Mouse (Mus musculus) spleen, adult 2 months (tissue): ENCODE data around the gene Olfr1359. TPM values are rescaled to one million over a fixed set of nuclear protein-coding genes. Genes with fewer than 3 reads are reported as not detected.

Source experiments
- DNase-seq, 2 experiments: peaks; one replicate each; pipeline versions ENCODE4 v3.0.0 to v3.0.0-alpha.2; 2012 to 2021; ENCODE audit warnings: low spot score in 2 of 2, low read depth in 1 of 2
- H3K27ac ChIP-seq: fragments of 200-500 bp; 2 replicates; pipeline ENCODE4 v1.5.1; 2012; ENCODE audit warnings: low read length, inconsistent platforms; ENCODE audit not compliant: insufficient read depth
- H3K27me3 ChIP-seq: fragments of 200-500 bp; 2 replicates; pipeline ENCODE4 v1.6.1; 2012; ENCODE audit warnings: mild to moderate bottlenecking, moderate library complexity, low read length, inconsistent platforms; ENCODE audit not compliant: control insufficient read depth, insufficient read depth
- H3K36me3 ChIP-seq: fragments of 200-500 bp; 2 replicates; pipeline ENCODE4 v1.6.1; 2012; ENCODE audit warnings: mild to moderate bottlenecking, low read length, inconsistent platforms; ENCODE audit not compliant: control insufficient read depth, insufficient read depth
- H3K4me1 ChIP-seq: fragments of 200-500 bp; 2 replicates; pipeline ENCODE4 v1.6.1; 2011; ENCODE audit warnings: inconsistent platforms; ENCODE audit not compliant: control insufficient read depth, insufficient read depth, insufficient read length
- H3K4me3 ChIP-seq: fragments of 200-500 bp; 2 replicates; pipeline ENCODE4 v1.5.1; 2011; ENCODE audit warnings: mild to moderate bottlenecking, inconsistent platforms; ENCODE audit not compliant: insufficient read depth, insufficient read length; ENCODE audit errors: extremely low read depth
- CTCF ChIP-seq: fragments of 200-500 bp; IDR thresholded peaks from 2 replicates; pipeline ENCODE4 v1.5.1; 2011; ENCODE audit warnings: mild to moderate bottlenecking, inconsistent platforms; ENCODE audit not compliant: insufficient read depth, insufficient read length, insufficient replicate concordance; ENCODE audit errors: extremely low read depth
- POLR2A ChIP-seq: fragments of 200-500 bp; IDR thresholded peaks from 2 replicates; pipeline ENCODE4 v1.6.1; 2011; ENCODE audit warnings: low read depth, low read length, inconsistent platforms
- WGBS: fragments of 180-500 bp; shearing (Covaris S2); methylation state at CpG from one replicate; pipeline ENCODE4 v1.1.7; 2018; 5-methylcytosine and 5-hydroxymethylcytosine counted together
- polyA plus RNA-seq: library from polyadenylated mRNA; depleted of rRNA; stranded (reverse); fragments of >200 nt; gene quantifications from 2 replicates; pipeline ENCODE4 v1.2.3, GENCODE M21; 2012; rRNA removed

Gene Olfr1359
- polyA plus RNA-seq = not detected in 2 replicates

- H3K27me3 ChIP-seq = no peaks in the 10 kb centered on the region
- H3K36me3 ChIP-seq = no peaks in the 10 kb centered on the region
- no peak for DNase-seq
- no peak within 1 kb of the TSS for H3K4me3 ChIP-seq
- TF ChIP-seq POLR2A (no peak), CTCF (no peak)
- H3K27ac ChIP-seq = no peak within 1 kb of the TSS
- H3K4me1 ChIP-seq = no peaks in the 10 kb centered on the region
These were observed at the start of gene Olfr1359 for GRCm38 (mm10) chr13:21697811-21698210. TSS of gene Olfr1359 (plus strand) at chr13:21698111.

DNA sequence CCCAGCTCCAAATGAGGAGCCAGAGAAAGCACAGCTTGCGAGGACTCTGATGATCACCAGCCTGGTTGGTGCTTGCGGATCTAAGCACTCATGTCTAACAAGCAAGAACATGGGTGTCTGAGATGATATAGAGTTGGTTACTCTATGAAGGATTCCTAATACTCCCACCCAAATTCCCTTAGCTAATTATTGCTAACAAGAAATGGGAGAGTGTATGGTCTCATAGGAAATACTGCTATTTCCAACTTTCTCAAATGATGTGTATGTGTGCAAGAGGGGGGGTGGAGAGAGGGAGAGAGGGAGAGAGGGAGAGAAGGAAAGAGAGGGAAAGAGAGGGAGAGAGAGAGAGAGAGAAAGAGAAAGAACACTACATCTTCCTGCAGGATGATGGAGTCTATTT is 34.6 kb upstream of the Olfr1359 start, which contains the start of gene Olfr1361:
Gene Olfr1361 (minus strand): TSS at position 101 of the 400 bp plus-strand sequence.
- no peak for DNase-seq
- no peak within 1 kb of the TSS for H3K4me3 ChIP-seq
- H3K4me1 ChIP-seq = no peaks in the 10 kb centered on the region
- no peaks in the 10 kb centered on the region for H3K36me3 ChIP-seq
- no peak within 1 kb of the TSS for H3K27ac ChIP-seq
- WGBS = 83% methylated on average over 2 of the region's 2 CpGs
- TF ChIP-seq POLR2A = no peak
- TF ChIP-seq CTCF = no peak
- H3K27me3 ChIP-seq = no peaks in the 10 kb centered on the region

DNA sequence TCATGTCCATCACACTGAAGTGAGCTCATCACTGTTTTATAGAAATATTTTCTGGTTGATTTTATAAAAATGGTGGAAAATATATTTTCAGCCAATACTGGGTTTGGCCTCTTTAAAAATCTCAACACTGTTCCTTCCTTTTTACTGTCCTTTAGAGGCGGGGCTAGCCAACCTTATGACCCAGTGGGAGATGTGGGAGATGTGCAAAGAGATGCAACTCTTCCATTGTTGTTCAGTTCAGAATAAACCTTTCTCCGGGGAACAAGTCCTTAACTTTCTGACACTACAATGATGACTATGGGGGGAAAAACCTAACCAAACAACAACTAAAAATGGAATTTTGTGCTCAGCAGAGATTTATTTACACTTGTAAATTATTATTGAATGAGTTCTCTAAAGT is 20.6 kb upstream of the Olfr1359 start, which contains the start of gene Olfr1360:
Gene Olfr1360 (minus strand): TSS at position 101 of the 400 bp plus-strand sequence.
- Histone ChIP-seq H3K4me3 (no peak within 1 kb of the TSS), H3K27ac (no peak within 1 kb of the TSS), H3K27me3 (no peaks in the 10 kb centered on the region), H3K36me3 (no peaks in the 10 kb centered on the region), H3K4me1 (no peaks in the 10 kb centered on the region)
- DNase-seq = no peak
- TF ChIP-seq POLR2A = no peak
- WGBS = 88% methylated on average over 2 of the region's 2 CpGs

DNA sequence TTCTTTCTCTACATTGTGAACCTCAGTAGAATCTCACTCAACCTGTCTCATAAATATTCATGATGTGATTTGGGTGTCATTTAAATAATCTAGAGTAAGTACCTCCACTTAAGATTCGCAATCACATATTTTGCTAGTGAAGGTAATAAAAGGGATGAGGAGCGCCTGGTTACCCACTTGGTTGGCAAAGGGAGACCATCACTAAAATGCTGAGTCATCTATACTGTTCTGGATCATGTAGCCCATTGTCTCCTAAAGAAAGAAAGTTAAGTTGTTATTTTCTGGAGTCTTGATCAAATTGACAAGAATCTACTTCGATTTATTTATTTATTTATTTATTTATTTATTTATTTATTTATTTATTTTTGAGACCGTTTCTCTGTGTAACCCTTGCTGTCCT is 8.8 kb downstream of the Olfr1359 start:
- no peaks in the 10 kb centered on the region for H3K36me3 ChIP-seq
- 74% methylated on average over 4 of the region's 4 CpGs for WGBS
- no peak overlapping the region for H3K27ac ChIP-seq
- DNase-seq = no peak
- TF ChIP-seq POLR2A (no peak), CTCF (no peak)
- no peak overlapping the region for H3K4me3 ChIP-seq
- H3K4me1 ChIP-seq = no peaks in the 10 kb centered on the region
- no peaks in the 10 kb centered on the region for H3K27me3 ChIP-seq

GRCm38 (mm10) chr13:21710031-21710711 is 12.3 kb downstream of the Olfr1359 start:
- Histone ChIP-seq H3K4me1 (no peaks in the 10 kb centered on the region), H3K4me3 (peak overlapping the region; percentile 70), H3K36me3 (no peaks in the 10 kb centered on the region), H3K27ac (peak overlapping the region; percentile 65), H3K27me3 (no peaks in the 10 kb centered on the region)
- under 1% methylated on average over 32 of the region's 32 CpGs for WGBS
- no peak for TF ChIP-seq POLR2A
- peak; percentile 71; the same call in 1 of the 2 replicates for TF ChIP-seq CTCF
- DNase-seq = peak; percentile 78 to 86

DNA sequence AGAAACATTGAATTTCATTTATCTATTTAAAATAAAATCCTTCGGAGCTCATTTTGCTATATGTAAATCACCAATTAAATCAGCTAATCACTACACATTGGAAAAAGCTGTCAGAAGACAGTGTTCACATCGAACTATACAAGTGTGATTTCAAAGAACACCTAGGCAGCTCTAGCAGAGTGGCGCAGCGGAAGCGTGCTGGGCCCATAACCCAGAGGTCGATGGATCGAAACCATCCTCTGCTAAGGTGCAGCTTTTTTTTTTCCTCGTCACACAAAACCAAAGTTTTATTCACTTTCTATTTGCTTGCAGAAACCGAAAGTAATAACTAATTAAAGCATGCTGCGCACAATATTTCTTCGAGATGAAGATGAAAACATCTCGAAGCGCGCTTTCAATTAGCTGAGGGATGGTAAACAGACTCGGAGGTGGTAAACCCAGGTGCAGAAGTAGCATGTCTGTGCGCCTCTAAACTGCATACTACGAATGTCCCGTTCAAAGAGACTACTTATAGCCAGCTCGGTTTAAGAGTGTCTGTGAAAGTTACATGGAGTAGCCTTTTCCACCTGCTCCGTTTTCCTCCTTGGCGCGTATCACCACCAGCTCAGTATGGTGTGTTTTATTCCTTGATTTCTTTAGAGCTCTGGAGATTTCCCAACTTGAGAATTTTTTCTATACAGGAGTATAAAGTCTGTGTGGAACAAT is 13.1 kb downstream of the Olfr1359 start:
- peak overlapping the region; percentile 26; the same call in 1 of the 2 replicates for H3K27ac ChIP-seq
- no peak for TF ChIP-seq CTCF
- TF ChIP-seq POLR2A = no peak

GRCm38 (mm10) chr13:21711698-21712097 is 13.8 kb downstream of the Olfr1359 start:
- H3K27me3 ChIP-seq = no peaks in the 10 kb centered on the region
- 46% methylated on average over 4 of the region's 4 CpGs for WGBS

More for the DNA sequence above, 13.1 kb downstream of the Olfr1359 start:
- WGBS = 5% methylated on average over 22 of the region's 22 CpGs
- H3K27me3 ChIP-seq = no peaks in the 10 kb centered on the region
- peak; percentile 74 to 75 for DNase-seq
- no peaks in the 10 kb centered on the region for H3K4me1 ChIP-seq
- H3K36me3 ChIP-seq = no peaks in the 10 kb centered on the region
- peak overlapping the region; percentile 52 for H3K4me3 ChIP-seq

More at GRCm38 (mm10) chr13:21711698-21712097, 13.8 kb downstream of the Olfr1359 start:
- DNase-seq = no peak
- Histone ChIP-seq H3K4me3 (no peak overlapping the region), H3K36me3 (no peaks in the 10 kb centered on the region), H3K27ac (no peak overlapping the region), H3K4me1 (no peaks in the 10 kb centered on the region)
- no peak for TF ChIP-seq CTCF
- TF ChIP-seq POLR2A = no peak
